Mouse (Mus musculus): ENCODE results near the gene Cbx2. TPM values are rescaled to one million over a fixed set of nuclear protein-coding genes. Genes with fewer than 3 reads are reported as not detected.

Cbx2 gene
- polyA plus RNA-seq, 1 experiment = 11.6 TPM

DNA sequence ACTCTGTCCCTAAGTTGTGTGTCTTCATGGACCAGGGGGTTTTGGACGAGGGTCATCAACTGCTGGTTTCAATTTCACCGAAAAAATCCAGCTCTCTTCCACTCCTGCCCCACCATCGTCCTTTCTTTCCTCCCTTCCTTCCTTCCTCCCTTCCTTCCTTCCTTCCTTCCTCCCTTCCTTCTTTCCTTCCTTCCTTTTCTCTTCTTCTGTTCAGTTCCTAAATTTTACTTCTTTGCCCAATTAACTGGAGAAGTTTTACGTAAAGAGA lies 20.4 kb downstream of the Cbx2 start:
- H3K4me1 ChIP-seq (ENCODE audit: control insufficient read depth, insufficient read depth, low read length) = no peaks in the 10 kb centered on the region
- H3K36me3 ChIP-seq (ENCODE audit: control insufficient read depth, insufficient read depth, low read length, poor library complexity, severe bottlenecking) = no peaks in the 10 kb centered on the region
- no peaks in the 10 kb centered on the region for H3K9me3 ChIP-seq (replicated peaks; ENCODE audit: control insufficient read depth, insufficient read depth, low read length, poor library complexity, severe bottlenecking)
- H3K27ac ChIP-seq (ENCODE audit: insufficient read depth, low read length) = no peak overlapping the region
- TF ChIP-seq POLR2A (IDR thresholded peaks at IDR 0.05; ENCODE audit: insufficient read depth, low read length) = no peak
- TF ChIP-seq CTCF (IDR thresholded peaks at IDR 0.05; ENCODE audit: low read depth, low read length) = no peak
- TF ChIP-seq EP300 (IDR thresholded peaks at IDR 0.05; ENCODE audit: insufficient read depth, low read depth, low read length) = no peak
- H3K4me3 ChIP-seq (ENCODE audit: low read depth, low read length) = no peak overlapping the region
- peaks cover 36% of the 10 kb centered on the region for H3K27me3 ChIP-seq (ENCODE audit: control insufficient read depth, insufficient read depth, low read length, poor library complexity, severe bottlenecking)
- no peak overlapping the region for H3K9ac ChIP-seq (ENCODE audit: low read depth, poor library complexity, severe bottlenecking)

- peaks cover 33% of the 10 kb centered on the region for H3K27me3 ChIP-seq (ENCODE audit: control insufficient read depth, insufficient read depth, low read length, poor library complexity, severe bottlenecking)
- H3K9me3 ChIP-seq (replicated peaks; ENCODE audit: control insufficient read depth, insufficient read depth, low read length, poor library complexity, severe bottlenecking) = no peaks in the 10 kb centered on the region
- H3K36me3 ChIP-seq (ENCODE audit: control insufficient read depth, insufficient read depth, low read length, poor library complexity, severe bottlenecking) = no peaks in the 10 kb centered on the region
- no peak overlapping the region for H3K9ac ChIP-seq (ENCODE audit: low read depth, poor library complexity, severe bottlenecking)
- H3K27ac ChIP-seq (ENCODE audit: insufficient read depth, low read length) = no peak overlapping the region
- TF ChIP-seq EP300 (IDR thresholded peaks at IDR 0.05; ENCODE audit: insufficient read depth, low read depth, low read length) (no peak), CTCF (IDR thresholded peaks at IDR 0.05; ENCODE audit: low read depth, low read length) (peak; percentile 58)
- no peak overlapping the region for H3K4me3 ChIP-seq (ENCODE audit: low read depth, low read length)
- H3K4me1 ChIP-seq (ENCODE audit: control insufficient read depth, insufficient read depth, low read length) = no peaks in the 10 kb centered on the region
These were observed 21.2 kb downstream of the Cbx2 start for GRCm38 (mm10) chr11:119043761-119044550.

DNA sequence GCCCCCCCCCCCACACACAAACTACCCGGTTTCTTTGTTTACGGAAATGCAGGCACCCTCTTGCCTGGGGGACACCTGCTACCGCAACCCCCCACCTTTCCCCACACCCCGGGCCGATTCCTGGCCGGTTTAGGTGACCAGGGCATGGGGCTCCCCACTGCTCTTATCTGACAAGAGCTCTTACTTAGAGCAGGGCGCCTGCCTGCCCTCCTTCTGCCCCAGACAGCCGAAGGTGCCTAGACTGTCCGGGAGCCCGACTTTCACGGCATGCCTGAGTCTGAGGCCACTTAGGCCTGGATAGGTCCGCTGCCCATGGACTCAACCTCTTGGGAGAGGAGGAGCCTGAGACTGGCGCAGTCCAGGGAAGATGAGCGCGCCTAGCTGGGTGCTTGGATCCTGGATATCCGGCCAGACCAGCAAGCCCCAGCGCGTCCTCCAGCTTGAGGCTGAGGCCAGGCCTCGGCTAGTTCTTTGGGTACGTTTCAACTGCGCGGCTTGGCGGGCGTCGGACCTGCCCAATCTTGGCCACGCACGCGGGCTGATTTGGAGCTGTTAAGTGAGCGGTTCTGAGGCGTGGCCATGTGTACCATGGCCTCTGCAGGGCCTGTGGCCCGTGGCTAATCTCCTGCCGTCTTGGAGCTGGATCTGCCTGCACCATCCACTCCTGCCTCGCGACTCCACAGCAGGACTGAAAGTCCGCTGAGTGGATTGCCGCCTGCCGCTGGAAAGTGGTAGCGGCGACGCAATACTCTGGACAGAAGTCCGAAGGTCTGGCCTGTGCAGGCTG lies 22.0 kb downstream of the Cbx2 start:
- TF ChIP-seq POLR2A (IDR thresholded peaks at IDR 0.05; ENCODE audit: insufficient read depth, low read length) (no peak), EP300 (IDR thresholded peaks at IDR 0.05; ENCODE audit: insufficient read depth, low read depth, low read length) (no peak), CTCF (IDR thresholded peaks at IDR 0.05; ENCODE audit: low read depth, low read length) (no peak)
- no peak overlapping the region for H3K27ac ChIP-seq (ENCODE audit: insufficient read depth, low read length)
- H3K27me3 ChIP-seq (ENCODE audit: control insufficient read depth, insufficient read depth, low read length, poor library complexity, severe bottlenecking) = peaks cover 38% of the 10 kb centered on the region
- H3K36me3 ChIP-seq (ENCODE audit: control insufficient read depth, insufficient read depth, low read length, poor library complexity, severe bottlenecking) = no peaks in the 10 kb centered on the region
- no peak overlapping the region for H3K4me3 ChIP-seq (ENCODE audit: low read depth, low read length)
- H3K4me1 ChIP-seq (ENCODE audit: control insufficient read depth, insufficient read depth, low read length) = no peaks in the 10 kb centered on the region
- H3K9me3 ChIP-seq (replicated peaks; ENCODE audit: control insufficient read depth, insufficient read depth, low read length, poor library complexity, severe bottlenecking) = no peaks in the 10 kb centered on the region
- H3K9ac ChIP-seq (ENCODE audit: low read depth, poor library complexity, severe bottlenecking) = no peak overlapping the region

GRCm38 (mm10) chr11:119046601-119047245 lies 24.0 kb downstream of the Cbx2 start:
- Histone ChIP-seq H3K9ac (ENCODE audit: low read depth, poor library complexity, severe bottlenecking) (no peak overlapping the region), H3K9me3 (replicated peaks; ENCODE audit: control insufficient read depth, insufficient read depth, low read length, poor library complexity, severe bottlenecking) (no peaks in the 10 kb centered on the region), H3K27me3 (ENCODE audit: control insufficient read depth, insufficient read depth, low read length, poor library complexity, severe bottlenecking) (peaks cover 40% of the 10 kb centered on the region), H3K27ac (ENCODE audit: insufficient read depth, low read length) (no peak overlapping the region), H3K36me3 (ENCODE audit: control insufficient read depth, insufficient read depth, low read length, poor library complexity, severe bottlenecking) (no peaks in the 10 kb centered on the region), H3K4me3 (ENCODE audit: low read depth, low read length) (0 out of 2 replicates have a peak overlapping the region, but pooled peaks have one; percentile 0), H3K4me1 (ENCODE audit: control insufficient read depth, insufficient read depth, low read length) (no peaks in the 10 kb centered on the region)
- no peak for TF ChIP-seq CTCF (IDR thresholded peaks at IDR 0.05; ENCODE audit: low read depth, low read length)
- no peak for TF ChIP-seq POLR2A (IDR thresholded peaks at IDR 0.05; ENCODE audit: insufficient read depth, low read length)
- TF ChIP-seq EP300 (IDR thresholded peaks at IDR 0.05; ENCODE audit: insufficient read depth, low read depth, low read length) = no peak

- H3K27me3 ChIP-seq (ENCODE audit: control insufficient read depth, insufficient read depth, low read length, poor library complexity, severe bottlenecking) = peaks cover 33% of the 10 kb centered on the region
These were observed 24.7 kb downstream of the Cbx2 start for GRCm38 (mm10) chr11:119047261-119048132.

More at GRCm38 (mm10) chr11:119047261-119048132, 24.7 kb downstream of the Cbx2 start:
- Histone ChIP-seq H3K9ac (ENCODE audit: low read depth, poor library complexity, severe bottlenecking) (no peak overlapping the region), H3K4me3 (ENCODE audit: low read depth, low read length) (no peak overlapping the region), H3K4me1 (ENCODE audit: control insufficient read depth, insufficient read depth, low read length) (no peaks in the 10 kb centered on the region), H3K9me3 (replicated peaks; ENCODE audit: control insufficient read depth, insufficient read depth, low read length, poor library complexity, severe bottlenecking) (no peaks in the 10 kb centered on the region), H3K27ac (ENCODE audit: insufficient read depth, low read length) (no peak overlapping the region), H3K36me3 (ENCODE audit: control insufficient read depth, insufficient read depth, low read length, poor library complexity, severe bottlenecking) (no peaks in the 10 kb centered on the region)
- TF ChIP-seq CTCF (IDR thresholded peaks at IDR 0.05; ENCODE audit: low read depth, low read length) (peak; percentile 5), POLR2A (IDR thresholded peaks at IDR 0.05; ENCODE audit: insufficient read depth, low read length) (no peak), EP300 (IDR thresholded peaks at IDR 0.05; ENCODE audit: insufficient read depth, low read depth, low read length) (no peak)
